Mouse (Mus musculus) frontal cortex, postnatal 10 days (tissue): ENCODE results near the gene Ppil4.

Source experiments
- DNase-seq, 2 experiments: peaks; one replicate each; pipeline ENCODE4 v3.0.0; 2022; ENCODE audit warnings: low spot score in 2 of 2, mixed read lengths in 1 of 2

Gene Ppil4

GRCm38 (mm10) chr10:7861259-7861936 lies 68.7 kb downstream of the Ppil4 start:
- DNase-seq: no peak

DNA sequence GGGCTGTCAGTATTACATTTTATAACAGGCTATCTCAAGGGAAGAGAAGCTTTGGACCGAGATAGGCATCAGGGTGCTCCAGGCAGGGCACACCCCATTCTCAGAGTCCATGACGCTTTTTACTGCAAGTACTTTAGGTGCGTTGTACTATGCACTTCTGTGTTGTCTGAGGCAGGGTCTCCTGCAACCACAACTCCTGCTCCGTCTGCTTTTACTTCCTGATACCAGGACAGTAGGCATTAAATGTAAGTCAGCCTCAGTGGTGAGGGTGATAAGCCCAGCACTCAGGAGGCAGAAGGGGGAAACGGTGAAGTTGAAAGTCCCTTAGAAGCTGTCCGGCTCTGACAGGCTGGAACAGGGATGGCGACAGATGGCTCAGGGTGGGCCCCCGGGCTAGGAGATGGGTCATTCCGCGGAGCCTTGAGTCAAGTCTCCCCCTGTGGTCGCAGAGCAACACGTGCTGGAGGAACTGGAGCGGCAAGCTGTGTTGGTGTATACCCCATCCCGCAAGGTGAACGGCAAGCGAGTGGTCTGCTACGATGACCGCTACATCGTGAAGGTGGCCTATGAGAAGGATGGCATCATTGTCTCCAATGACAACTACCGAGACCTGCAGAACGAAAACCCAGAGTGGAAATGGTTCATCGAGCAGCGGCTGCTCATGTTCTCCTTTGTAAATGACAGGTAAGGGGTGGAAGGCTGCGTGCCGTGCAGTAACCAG lies 69.4 kb downstream of the Ppil4 start:
- DNase-seq: no peak

GRCm38 (mm10) chr10:7863411-7863810 lies 70.7 kb downstream of the Ppil4 start:
- DNase-seq: no peak

DNA sequence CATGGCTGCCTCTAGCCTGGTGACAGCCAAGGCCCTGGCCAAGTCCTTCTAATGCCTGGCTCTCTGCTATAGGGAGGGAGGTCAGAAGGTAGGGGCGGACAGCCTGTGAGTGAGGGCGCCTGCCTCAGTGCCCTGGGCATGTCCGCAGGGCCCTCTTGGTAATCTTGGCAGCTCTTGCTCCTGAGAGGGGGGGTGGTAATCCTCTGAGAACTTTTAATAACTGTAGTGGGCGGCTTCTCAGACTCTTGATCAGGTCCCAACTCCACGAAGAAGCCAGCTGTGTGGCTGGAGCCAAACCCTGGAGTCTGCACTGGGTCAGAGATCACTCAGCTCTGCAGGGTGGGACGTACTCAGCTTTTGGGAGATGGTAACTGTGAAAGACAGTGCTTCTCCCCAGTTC lies 71.5 kb downstream of the Ppil4 start:
- DNase-seq: no peak

DNA sequence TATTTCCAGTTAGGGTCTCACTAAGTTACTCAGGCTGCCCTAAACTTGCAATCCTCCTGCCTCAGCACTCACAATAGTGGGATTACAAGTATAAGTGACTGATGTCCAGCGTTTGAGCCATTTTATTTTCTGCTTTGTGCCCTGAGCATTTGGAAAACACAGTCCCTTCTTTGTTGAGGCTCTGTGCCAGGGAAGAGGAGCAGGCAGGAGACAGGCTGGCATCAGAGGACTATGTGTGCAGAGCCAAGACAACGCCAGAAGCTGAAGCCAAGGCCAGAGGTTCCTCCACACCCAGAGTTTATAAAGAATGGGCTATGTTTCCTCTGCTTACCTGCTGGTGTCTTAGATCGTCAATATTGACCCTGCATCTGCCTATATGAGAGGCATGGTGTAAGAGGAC lies 72.1 kb downstream of the Ppil4 start:
- DNase-seq: no peak

DNA sequence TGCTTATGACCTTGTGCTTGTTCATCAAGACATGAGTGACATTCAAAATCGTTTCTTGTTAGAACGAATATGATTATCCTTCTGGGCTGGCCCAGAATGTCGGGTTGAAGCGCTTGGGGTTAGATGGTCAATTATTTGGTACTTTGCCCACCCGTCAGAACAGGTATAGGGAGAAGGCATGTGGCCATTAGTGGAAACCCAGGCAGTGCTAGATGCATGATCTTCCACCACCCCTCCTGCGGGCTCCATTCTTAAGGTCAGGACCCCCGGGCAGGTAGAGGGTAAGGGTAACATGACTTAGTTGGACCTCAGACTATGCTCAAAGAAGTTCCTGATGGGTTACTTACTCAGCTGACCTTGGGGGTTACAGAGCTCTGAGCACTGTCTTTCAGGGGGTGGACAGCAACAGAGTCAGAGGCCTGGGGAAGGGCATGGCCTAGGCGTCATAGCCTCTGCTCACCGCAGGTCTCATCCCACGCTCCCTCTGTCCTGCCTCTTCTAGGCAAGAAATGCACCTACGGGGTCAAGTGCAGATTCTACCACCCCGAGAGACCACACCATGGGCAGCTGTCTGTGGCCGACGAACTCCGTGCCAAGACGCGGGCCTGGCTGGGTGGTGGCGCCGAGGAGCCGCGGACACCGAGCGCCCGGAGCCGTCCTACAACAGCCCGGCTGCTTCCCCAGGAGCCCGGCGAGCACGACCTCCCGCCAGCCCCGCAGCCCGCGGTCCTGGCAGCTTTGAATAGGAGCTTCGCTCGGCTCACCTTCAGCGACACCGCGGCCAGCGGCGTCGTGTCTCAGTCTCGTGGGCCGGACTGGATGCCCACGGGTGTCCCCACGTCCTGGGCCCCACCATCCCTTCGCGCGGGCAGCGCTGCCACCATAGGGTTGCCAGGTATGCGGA lies 74.3 kb downstream of the Ppil4 start:
- DNase-seq: no peak

DNA sequence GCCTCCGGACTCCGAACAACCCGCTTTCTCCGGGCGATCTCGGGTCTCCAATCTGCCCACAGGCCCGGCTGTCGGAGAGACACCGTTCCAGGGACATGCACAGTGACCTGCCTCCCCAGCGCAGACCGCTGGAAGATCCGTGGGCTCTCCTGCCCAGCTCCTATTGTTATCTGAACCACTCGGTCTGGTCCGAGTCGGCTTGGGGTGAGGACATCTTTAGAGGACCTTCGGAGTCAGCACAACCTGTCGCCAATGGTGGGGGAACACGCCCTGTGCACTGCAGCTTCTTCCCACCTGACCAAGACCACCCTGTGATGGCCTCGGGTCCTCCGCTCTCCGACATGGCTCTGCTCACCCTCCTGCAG lies 75.0 kb downstream of the Ppil4 start:
- DNase-seq: no peak

GRCm38 (mm10) chr10:7869746-7870145 lies 77.1 kb downstream of the Ppil4 start:
- no peak for DNase-seq

- DNase-seq: peak; percentile 39 to 54
Measured at GRCm38 (mm10) chr10:7870571-7871315, 78.1 kb downstream of the Ppil4 start.

- DNase-seq: no peak
Measured at GRCm38 (mm10) chr10:7871381-7872020, 78.8 kb downstream of the Ppil4 start.
